Mouse (Mus musculus): ENCODE results near the gene Fam32a.

DNA sequence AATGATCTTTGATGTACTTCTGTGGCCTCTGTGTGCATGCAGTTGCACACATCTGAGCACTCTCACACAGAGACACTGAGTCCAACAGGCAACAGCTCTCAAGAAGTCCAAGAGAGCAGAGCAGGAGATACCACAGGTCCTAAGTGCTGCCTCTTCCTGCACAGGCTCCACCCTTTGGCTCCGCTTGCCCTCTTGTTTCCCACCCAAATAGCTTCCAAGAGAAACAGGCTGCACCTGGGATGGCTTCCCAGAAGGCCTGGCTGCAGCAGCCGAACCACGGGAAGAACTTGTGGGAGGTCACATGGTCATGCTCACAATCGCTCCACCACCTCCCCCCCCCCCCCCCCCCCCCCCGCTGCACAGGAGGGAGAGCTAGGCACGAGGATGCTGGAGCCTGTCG, 45.8 kb downstream of the Fam32a start:
- no peak for TF ChIP-seq CTCF (IDR thresholded peaks at IDR 0.05; ENCODE audit: extremely low read depth, insufficient read depth, low read length)
- no peak for TF ChIP-seq POLR2A (IDR thresholded peaks at IDR 0.05; ENCODE audit: extremely low read depth, insufficient read depth, low read length)
